Mouse (Mus musculus) megakaryocyte, embryonic 14.5 days (primary cell): ENCODE data around the gene Pkmyt1.

Experiments
- FLI1 ChIP-seq: IDR thresholded peaks from 2 replicates; pipeline ENCODE4 v1.6.1; 2012; ENCODE audit warnings: low read length, inconsistent platforms, mixed read lengths
- GATA1 ChIP-seq: IDR thresholded peaks from 3 replicates; pipeline ENCODE4 v1.6.1; 2012; ENCODE audit warnings: mixed read lengths, low read length, inconsistent platforms, borderline replicate concordance

- TF ChIP-seq GATA1 (no peak), FLI1 (no peak)
Measured at GRCm38 (mm10) chr17:23749400-23750191, 23.5 kb downstream of the Pkmyt1 start.
